Mouse (Mus musculus) heart, postnatal 0 days (tissue): ENCODE data around the gene Zbtb25.

Experiments used
- CTCF ChIP-seq: IDR thresholded peaks from 2 replicates; pipeline ENCODE4 v1.5.1; 2016; ENCODE audit warnings: antibody characterized with exemption, control low read depth, low read depth
- EP300 ChIP-seq: IDR thresholded peaks from 2 replicates; pipeline ENCODE4 v1.6.1; 2016; ENCODE audit warnings: antibody characterized with exemption, low read depth

GRCm38 (mm10) chr12:76405183-76405970 is 36.0 kb upstream of the Zbtb25 start:
- no peak for TF ChIP-seq EP300
- no peak for TF ChIP-seq CTCF
